Mouse (Mus musculus) bone marrow, adult 2 months (tissue): ENCODE measurements around the gene Ehd2. TPM values are rescaled to one million over a fixed set of nuclear protein-coding genes. Genes with fewer than 3 reads are reported as not detected.
A peak's percentile ranks its signal among the peaks of the same experiment; 100 is the strongest.

Source experiments
- H3K27ac ChIP-seq: fragments of 200-500 bp; 2 replicates; pipeline ENCODE4 v1.5.1; 2012; ENCODE audit warnings: low read depth, mild to moderate bottlenecking, control low read depth, inconsistent platforms, low read length; ENCODE audit not compliant: control insufficient read depth, poor library complexity, insufficient read depth
- H3K4me1 ChIP-seq: fragments of 200-500 bp; 2 replicates; pipeline ENCODE4 v1.6.1; 2011; ENCODE audit warnings: low read length; ENCODE audit not compliant: control insufficient read depth, insufficient read depth
- H3K4me3 ChIP-seq: fragments of 200-500 bp; replicated peaks from 2 replicates; pipeline ENCODE3; 2011; ENCODE audit warnings: mild to moderate bottlenecking, low read depth, low read length, control low read depth; ENCODE audit not compliant: control insufficient read depth
- CTCF ChIP-seq: fragments of 200-500 bp; IDR thresholded peaks from 2 replicates; pipeline ENCODE4 v1.5.1; 2011; ENCODE audit warnings: low read length, control low read depth; ENCODE audit not compliant: control insufficient read depth, insufficient read depth
- POLR2A ChIP-seq: fragments of 200-500 bp; IDR thresholded peaks from 2 replicates; pipeline ENCODE4 v1.6.1; 2011; ENCODE audit warnings: low read depth, mild to moderate bottlenecking, control low read depth, low read length, borderline replicate concordance; ENCODE audit not compliant: control insufficient read depth
- WGBS: fragments of 180-500 bp; shearing (Covaris S2); methylation state at CpG from one replicate; pipeline ENCODE4 v1.1.7; 2018; 5-methylcytosine and 5-hydroxymethylcytosine counted together
- polyA plus RNA-seq: library from polyadenylated mRNA; stranded (reverse); fragments of >200 nt; gene quantifications from 2 replicates; pipeline ENCODE4 v1.2.4, GENCODE M21; 2011; ENCODE audit warnings: low replicate concordance; ENCODE audit not compliant: missing spikeins, insufficient read depth, insufficient read length

Ehd2 gene
- polyA plus RNA-seq, 1 experiment, result 7.8 TPM

- no peak overlapping the region for H3K4me3 ChIP-seq
- 87% methylated on average over 16 of the region's 16 CpGs for WGBS
- TF ChIP-seq CTCF (no peak), POLR2A (no peak)
- no peak overlapping the region for H3K27ac ChIP-seq
- no peaks in the 10 kb centered on the region for H3K4me1 ChIP-seq
Measured at GRCm38 (mm10) chr7:15987661-15988356, 20.4 kb upstream of the Ehd2 start.

GRCm38 (mm10) chr7:15982729-15983407 is 15.5 kb upstream of the Ehd2 start:
- TF ChIP-seq POLR2A (no peak), CTCF (0 out of 2 replicates have a peak, but pooled peaks have one; percentile 26)
- Histone ChIP-seq H3K27ac (no peak overlapping the region), H3K4me3 (no peak overlapping the region), H3K4me1 (no peaks in the 10 kb centered on the region)
- WGBS, result 8% methylated on average over 4 of the region's 4 CpGs

DNA sequence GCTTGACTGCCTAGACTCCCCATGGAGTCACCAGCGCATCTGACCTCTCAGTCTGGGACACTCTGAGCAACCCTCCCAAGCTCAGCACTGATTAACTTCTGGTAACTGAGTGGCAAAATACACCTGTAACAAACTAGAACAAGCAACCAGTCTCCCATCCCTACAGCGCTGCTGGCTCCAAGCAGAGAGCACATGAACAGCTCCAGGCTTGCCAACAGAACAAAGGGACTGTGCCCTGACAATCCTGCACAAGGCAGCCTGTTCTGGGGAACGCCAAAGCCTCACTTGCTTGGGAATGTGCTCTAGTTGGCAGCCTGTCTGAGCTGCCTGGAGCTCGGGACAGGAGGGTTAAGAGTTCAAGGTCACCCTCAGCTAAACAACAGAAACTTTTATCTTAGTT is 14.2 kb upstream of the Ehd2 start:
- TF ChIP-seq CTCF, result no peak
- TF ChIP-seq POLR2A, result no peak
- Histone ChIP-seq H3K4me1 (no peaks in the 10 kb centered on the region), H3K27ac (no peak overlapping the region), H3K4me3 (no peak overlapping the region)
- 85% methylated on average over 4 of the region's 4 CpGs for WGBS

GRCm38 (mm10) chr7:15980246-15980645 is 12.9 kb upstream of the Ehd2 start:
- H3K4me3 ChIP-seq, result no peak overlapping the region
- no peak for TF ChIP-seq CTCF
- TF ChIP-seq POLR2A, result no peak
- no peak overlapping the region for H3K27ac ChIP-seq
- 67% methylated on average over 8 of the region's 8 CpGs for WGBS
- no peaks in the 10 kb centered on the region for H3K4me1 ChIP-seq

- TF ChIP-seq CTCF (peak; percentile 91), POLR2A (no peak)
- Histone ChIP-seq H3K27ac (no peak overlapping the region), H3K4me1 (no peaks in the 10 kb centered on the region), H3K4me3 (no peak overlapping the region)
- 70% methylated on average over 4 of the region's 4 CpGs for whole genome bisulfite sequencing
Measured at GRCm38 (mm10) chr7:15975904-15976303, 8.5 kb upstream of the Ehd2 start.

GRCm38 (mm10) chr7:15975451-15975850 is 8.1 kb upstream of the Ehd2 start:
- 85% methylated on average over 10 of the region's 10 CpGs for WGBS
- Histone ChIP-seq H3K27ac (no peak overlapping the region), H3K4me3 (no peak overlapping the region), H3K4me1 (no peaks in the 10 kb centered on the region)
- TF ChIP-seq CTCF, result no peak
- no peak for TF ChIP-seq POLR2A

GRCm38 (mm10) chr7:15974712-15975111 is 7.3 kb upstream of the Ehd2 start:
- Histone ChIP-seq H3K4me3 (no peak overlapping the region), H3K4me1 (no peaks in the 10 kb centered on the region), H3K27ac (no peak overlapping the region)
- TF ChIP-seq CTCF, result peak; percentile 90
- no peak for TF ChIP-seq POLR2A
- WGBS, result 22% methylated on average over 5 of the region's 5 CpGs

GRCm38 (mm10) chr7:15972247-15972646 is 4.9 kb upstream of the Ehd2 start:
- TF ChIP-seq POLR2A (no peak), CTCF (no peak)
- H3K27ac ChIP-seq, result no peak overlapping the region
- no peak overlapping the region for H3K4me3 ChIP-seq
- WGBS, result 92% methylated on average over 25 of the region's 25 CpGs
- H3K4me1 ChIP-seq, result no peaks in the 10 kb centered on the region
